Comparison of ENCODE assay signal across 22 mouse cellular contexts in genomic region chr3:144602819-144603218, GRCm38 (mm10). TPM values are rescaled to one million over a fixed set of nuclear protein-coding genes. Genes with fewer than 3 reads are reported as not detected.
DNase-seq lines count a peak whose midpoint lies in the region; ATAC-seq and TF ChIP-seq lines count a peak whose summit lies in the region.
"Had no signal": no experiment of that assay in that cellular context is flagged by ENCODE, and none has a peak within 500 bp of the region (broad histone marks: within the 10 kb centered on the region; RNA-seq: fewer than 3 reads in every experiment).

No protein-coding gene starts in this region.

- TF ChIP-seq POLR2A in kidney, adult 2 months (IDR thresholded peaks at IDR 0.05; ENCODE audit: low read depth, low read length), result no peak

- H3K4me1 ChIP-seq in kidney, embryonic 16.5 days (ENCODE audit: insufficient read depth, low read length), result peaks cover 4% of the 10 kb centered on the region; the same call in 1 of the 2 replicates
- no peaks in the 10 kb centered on the region for H3K4me1 ChIP-seq in kidney, adult 2 months (ENCODE audit: control insufficient read depth, insufficient read depth, low read length)
- H3K4me1 ChIP-seq: embryonic facial prominence, embryonic 13.5 days; hindbrain, embryonic 10.5 days; intestine, embryonic 15.5 days had no signal

- H3K27me3 ChIP-seq in kidney, embryonic 16.5 days (ENCODE audit: insufficient read depth, low read length), result no peaks in the 10 kb centered on the region
- no peaks in the 10 kb centered on the region for H3K27me3 ChIP-seq in kidney, adult 2 months (replicated peaks; ENCODE audit: control insufficient read depth, insufficient read depth, low read length)
- H3K27me3 ChIP-seq: embryonic facial prominence, embryonic 13.5 days; forebrain, embryonic 13.5 days; heart, embryonic 15.5 days; intestine, embryonic 15.5 days had no signal

- no peak for TF ChIP-seq CTCF in kidney, adult 2 months (conservative IDR thresholded peaks at IDR 0.05; ENCODE audit: insufficient read depth, insufficient read length, low read depth, low read length)

- no peak overlapping the region for H3K4me2 ChIP-seq in kidney, embryonic 16.5 days (replicated peaks; ENCODE audit: low read depth, low read length)
- H3K4me2 ChIP-seq: embryonic facial prominence, embryonic 13.5 days; forebrain, embryonic 13.5 days; heart, embryonic 11.5 days; heart, embryonic 15.5 days; hindbrain, embryonic 14.5 days; intestine, embryonic 15.5 days had no signal

- DNase-seq in heart, adult 11 months, result peak; percentile 54
- DNase-seq in heart, adult 18-20 months, result no peak
- no peak for DNase-seq in kidney, adult 2 months
- DNase-seq in NIH3T3 (ENCODE audit: low read depth), result peak; percentile 50
- DNase-seq in urinary bladder, postnatal 4 days (ENCODE audit: low spot score in 2 of 2), result no peak
- no peak for DNase-seq in layer of hippocampus, adult 11-12 months (ENCODE audit: low spot score)
- DNase-seq: adrenal gland, postnatal 10 days; cerebellum, adult 11-12 months; cerebellum, adult 9-10 months; cerebellum, postnatal 25 days; forebrain, postnatal 0 days; gastrocnemius, postnatal 14 days had no signal

- no peaks in the 10 kb centered on the region for H3K9me3 ChIP-seq in kidney, embryonic 16.5 days (ENCODE audit: low read length)
- H3K9me3 ChIP-seq: embryonic facial prominence, embryonic 13.5 days; forebrain, embryonic 13.5 days; G1E; heart, embryonic 15.5 days; hindbrain, embryonic 10.5 days; intestine, embryonic 15.5 days had no signal

- no peak overlapping the region for H3K9ac ChIP-seq in kidney, embryonic 16.5 days (replicated peaks; ENCODE audit: low read length)
- H3K9ac ChIP-seq: embryonic facial prominence, embryonic 13.5 days; forebrain, embryonic 13.5 days; forebrain, postnatal 0 days; heart, embryonic 15.5 days; hindbrain, embryonic 14.5 days; intestine, embryonic 15.5 days had no signal

- no peaks in the 10 kb centered on the region for H3K79me2 ChIP-seq in macrophage (ENCODE audit: inconsistent target)

- H3K4me3 ChIP-seq in kidney, embryonic 16.5 days (ENCODE audit: low read length), result no peak overlapping the region
- H3K4me3 ChIP-seq in kidney, adult 2 months (ENCODE audit: insufficient read depth, low read depth, low read length), result no peak overlapping the region
- H3K4me3 ChIP-seq in macrophage (ENCODE audit: inconsistent target), result no peak overlapping the region
- H3K4me3 ChIP-seq: embryonic facial prominence, embryonic 13.5 days; forebrain, embryonic 13.5 days; heart, embryonic 15.5 days; hindbrain, embryonic 10.5 days; intestine, embryonic 15.5 days had no signal

- H3K27ac ChIP-seq in kidney, embryonic 16.5 days (ENCODE audit: low read length), result no peak overlapping the region
- H3K27ac ChIP-seq in kidney, adult 2 months (ENCODE audit: insufficient read depth, low read depth, low read length), result no peak overlapping the region
- peak overlapping the region; percentile 39 for H3K27ac ChIP-seq in macrophage
- H3K27ac ChIP-seq: embryonic facial prominence, embryonic 13.5 days; forebrain, embryonic 13.5 days; heart, embryonic 15.5 days; hindbrain, embryonic 10.5 days; hindbrain, embryonic 14.5 days; intestine, embryonic 15.5 days had no signal

- 0 out of 2 replicates have a peak, but pooled peaks have one; percentile 12 for ATAC-seq in kidney, embryonic 16.5 days (ENCODE audit: low FRiP score, low TSS enrichment)
- ATAC-seq: forebrain, embryonic 13.5 days; forebrain, postnatal 0 days; intestine, embryonic 15.5 days had no signal

- WGBS in kidney, embryonic 16.5 days, result 62% methylated on average over 7 of the region's 7 CpGs
- 65% methylated on average over 7 of the region's 7 CpGs for WGBS in kidney, adult 2 months
- WGBS in macrophage (ENCODE audit: missing documents), result 58% methylated on average over 7 of the region's 7 CpGs

- H3K36me3 ChIP-seq in kidney, embryonic 16.5 days (ENCODE audit: insufficient read depth, low read length), result peaks cover 14% of the 10 kb centered on the region; the same call in 1 of the 2 replicates
- H3K36me3 ChIP-seq in kidney, adult 2 months (ENCODE audit: control insufficient read depth, insufficient read depth, low read length), result peaks cover under 1% of the 10 kb centered on the region
- H3K36me3 ChIP-seq in macrophage (ENCODE audit: inconsistent target), result peaks cover 11% of the 10 kb centered on the region; the same call in 1 of the 2 replicates

RNA-seq across cellular contexts. Expression of gene Selenof, which starts 32.7 kb away (rescaled TPM):
- 100 to 1,000 TPM; 136 to 148 TPM for total RNA-seq in heart, adult 18-20 months (2021)
- 645 and 709 TPM in 2 replicates for polyA plus RNA-seq in kidney, embryonic 16.5 days (2015; fragmentation: Nextera tagmentation; extraction: Ambion mirVana)
- polyA plus RNA-seq in kidney, adult 2 months (2012; rRNA removed), result 215 and 275 TPM in 2 replicates
- 100 to 1,000 TPM in 2 of 26 experiments, 10 to 100 TPM in 24; 23.5 to 130 (median 58.2) TPM for total RNA-seq in macrophage (2018; cell fraction: chromatin; rRNA removed)
- 100 to 1,000 TPM; 224 to 356 (median 300) TPM for total RNA-seq in macrophage (2018; cell fraction: cytosol; rRNA removed)
- total RNA-seq in macrophage (2018; cell fraction: nucleus; rRNA removed), result 100 to 1,000 TPM in 15 of 26 experiments, 10 to 100 TPM in 11; 53.0 to 207 (median 110) TPM
- 374 to 535 TPM (median 384 TPM) in 3 replicates for polyA plus RNA-seq in macrophage (2018)

RNA-seq across cellular contexts. Expression of gene Hs2st1, which starts 32.8 kb away (rescaled TPM):
- total RNA-seq in heart, adult 18-20 months (2021), result 1 to 10 TPM; 7.6 to 8.4 TPM
- polyA plus RNA-seq in kidney, embryonic 16.5 days (2015; fragmentation: Nextera tagmentation; extraction: Ambion mirVana), result 10.2 and 11.3 TPM in 2 replicates
- polyA plus RNA-seq in kidney, adult 2 months (2012; rRNA removed), result 4.9 and 5.2 TPM in 2 replicates
- 10 to 100 TPM in 21 of 26 experiments, 1 to 10 TPM in 5; 7.0 to 58.2 (median 26.5) TPM for total RNA-seq in macrophage (2018; cell fraction: chromatin; rRNA removed)
- 10 to 100 TPM in 25 of 26 experiments, 1 to 10 TPM in 1; 9.9 to 24.7 (median 16.5) TPM for total RNA-seq in macrophage (2018; cell fraction: cytosol; rRNA removed)
- total RNA-seq in macrophage (2018; cell fraction: nucleus; rRNA removed), result 10 to 100 TPM; 13.2 to 73.1 (median 28.4) TPM
- polyA plus RNA-seq in macrophage (2018), result 14.6 to 16.6 TPM (median 16.5 TPM) in 3 replicates

Comparison
In these comparisons a context has a peak if more than half of its experiments do, and no peak if none do; other contexts are left out.
1. DNase-seq: peak in heart, adult 11 months (single experiment) and NIH3T3 (single experiment); none in heart, adult 18-20 months (0 of 2), kidney, adult 2 months (single experiment), urinary bladder, postnatal 4 days (0 of 2) and layer of hippocampus, adult 11-12 months (single experiment).